Mouse (Mus musculus) thymus, adult 2 months (tissue): ENCODE results near the gene Tmem150c. TPM values are rescaled to one million over a fixed set of nuclear protein-coding genes. Genes with fewer than 3 reads are reported as not detected.

Experiments
- DNase-seq: peaks from one replicate; pipeline ENCODE4 v3.0.0; 2021
- H3K27ac ChIP-seq: fragments of 200-500 bp; 2 replicates; pipeline ENCODE4 v1.5.1; 2012; ENCODE audit warnings: low read length, control low read depth; ENCODE audit not compliant: control insufficient read depth, insufficient read depth
- H3K27me3 ChIP-seq: fragments of 200-500 bp; 2 replicates; pipeline ENCODE4 v1.6.1; 2012; ENCODE audit warnings: mild to moderate bottlenecking, low read length, moderate library complexity, mixed read lengths; ENCODE audit not compliant: control insufficient read depth, insufficient read depth
- H3K36me3 ChIP-seq: fragments of 200-500 bp; 2 replicates; pipeline ENCODE4 v1.6.1; 2012; ENCODE audit warnings: mild to moderate bottlenecking, low read length, moderate library complexity; ENCODE audit not compliant: control insufficient read depth, insufficient read depth
- H3K4me1 ChIP-seq: fragments of 200-500 bp; replicated peaks from 2 replicates; pipeline ENCODE4 v1.6.1; 2012; ENCODE audit warnings: low read length; ENCODE audit not compliant: control insufficient read depth, insufficient read depth
- H3K4me3 ChIP-seq: fragments of 200-500 bp; 2 replicates; pipeline ENCODE4 v1.5.1; 2012; ENCODE audit warnings: mild to moderate bottlenecking, low read length, control low read depth, moderate library complexity; ENCODE audit not compliant: control insufficient read depth, insufficient read depth
- CTCF ChIP-seq: fragments of 200-500 bp; IDR thresholded peaks from 2 replicates; pipeline ENCODE4 v1.5.1; 2012; ENCODE audit warnings: mild to moderate bottlenecking, control low read depth, low read length, moderate library complexity, borderline replicate concordance; ENCODE audit not compliant: control insufficient read depth, poor library complexity, insufficient read depth; ENCODE audit errors: extremely low read depth
- POLR2A ChIP-seq: fragments of 200-500 bp; IDR thresholded peaks from 2 replicates; pipeline ENCODE4 v1.6.1; 2012; ENCODE audit warnings: mild to moderate bottlenecking, low read length, control low read depth, moderate library complexity; ENCODE audit not compliant: control insufficient read depth, poor library complexity, insufficient read depth; ENCODE audit errors: extremely low read depth
- whole genome bisulfite sequencing: fragments of 180-500 bp; shearing (Covaris S2); methylation state at CpG from one replicate; pipeline ENCODE4 v1.1.7; 2018; 5-methylcytosine and 5-hydroxymethylcytosine counted together
- polyA plus RNA-seq: library from polyadenylated mRNA; depleted of rRNA; stranded (reverse); fragments of >200 nt; gene quantifications from 2 replicates; pipeline ENCODE4 v1.2.3, GENCODE M21; 2012

The Tmem150c gene
- polyA plus RNA-seq, 1 experiment = 4.4 TPM

DNA sequence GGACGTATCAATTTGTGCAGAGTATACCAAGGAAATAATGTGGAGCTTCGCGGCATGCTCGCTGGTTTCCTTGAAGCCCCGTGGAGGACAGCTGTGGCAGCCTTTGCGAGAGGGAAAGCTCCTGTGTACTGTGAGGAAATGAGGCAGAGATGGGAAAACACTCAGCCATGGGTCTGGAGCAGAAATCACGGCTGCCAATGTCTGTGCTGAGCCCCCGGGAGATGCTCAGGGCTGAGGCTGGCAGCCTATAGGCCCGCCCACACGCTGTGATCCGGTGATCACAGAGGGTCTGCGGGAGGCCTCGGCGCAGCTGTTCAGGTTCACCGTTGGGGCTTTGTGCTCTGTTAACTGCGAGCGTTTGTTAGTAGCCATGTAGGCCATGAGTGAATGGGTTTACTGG lies 68.0 kb downstream of the Tmem150c start:
- no peaks in the 10 kb centered on the region for H3K27me3 ChIP-seq
- DNase-seq = no peak
- H3K4me3 ChIP-seq = no peak overlapping the region
- no peaks in the 10 kb centered on the region; the same call in 1 of the 2 replicates for H3K4me1 ChIP-seq
- no peaks in the 10 kb centered on the region for H3K36me3 ChIP-seq
- H3K27ac ChIP-seq = no peak overlapping the region
- WGBS = 57% methylated on average over 17 of the region's 17 CpGs
- TF ChIP-seq POLR2A = no peak
- TF ChIP-seq CTCF = no peak

- no peak for DNase-seq
- H3K4me3 ChIP-seq = no peak overlapping the region
- no peaks in the 10 kb centered on the region for H3K27me3 ChIP-seq
- no peaks in the 10 kb centered on the region for H3K36me3 ChIP-seq
- no peak overlapping the region for H3K27ac ChIP-seq
- no peaks in the 10 kb centered on the region; the same call in 1 of the 2 replicates for H3K4me1 ChIP-seq
- 74% methylated on average over 10 of the region's 10 CpGs for WGBS
- no peak for TF ChIP-seq POLR2A
- TF ChIP-seq CTCF = no peak
These were observed 68.4 kb downstream of the Tmem150c start for GRCm38 (mm10) chr5:100091263-100091594.

DNA sequence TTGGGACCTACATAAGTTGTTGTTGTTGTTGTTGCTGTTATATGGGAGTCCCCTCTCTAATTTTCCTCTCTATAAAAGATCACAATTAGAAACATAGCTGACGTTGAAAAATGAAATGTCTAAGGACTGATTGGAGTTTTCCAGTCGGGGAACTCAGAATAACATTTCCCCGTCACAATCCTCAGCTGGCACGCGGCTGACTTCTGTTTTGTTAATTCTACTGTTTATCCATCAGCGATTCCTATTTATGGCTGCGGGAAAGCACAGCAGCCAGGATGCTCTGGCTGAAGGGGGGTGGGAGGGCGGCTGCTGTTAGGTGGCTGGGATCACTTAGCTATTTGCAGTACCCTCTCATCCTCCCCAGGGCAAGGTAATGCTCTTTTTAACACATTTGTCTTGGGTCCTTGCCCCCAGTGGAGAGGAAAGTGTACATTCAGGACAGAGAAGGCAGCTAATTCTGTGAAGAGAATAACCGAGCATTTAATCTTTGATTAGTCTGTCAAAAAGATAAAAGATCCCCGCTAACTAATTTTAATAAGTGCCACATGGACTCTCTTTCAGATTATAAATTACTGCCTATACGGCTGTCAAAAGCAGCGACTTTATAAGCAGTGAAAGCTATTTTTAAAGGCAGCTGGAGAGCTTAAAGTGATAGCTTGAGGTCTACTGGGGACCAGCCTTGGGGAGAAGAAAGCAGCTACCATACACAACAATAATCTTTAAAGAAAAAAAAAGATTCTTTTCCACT lies 68.9 kb downstream of the Tmem150c start:
- Histone ChIP-seq H3K27ac (no peak overlapping the region), H3K27me3 (no peaks in the 10 kb centered on the region), H3K4me3 (no peak overlapping the region), H3K4me1 (no peaks in the 10 kb centered on the region; the same call in 1 of the 2 replicates), H3K36me3 (no peaks in the 10 kb centered on the region)
- 72% methylated on average over 12 of the region's 12 CpGs for WGBS
- TF ChIP-seq POLR2A (no peak), CTCF (no peak)
- no peak for DNase-seq

DNA sequence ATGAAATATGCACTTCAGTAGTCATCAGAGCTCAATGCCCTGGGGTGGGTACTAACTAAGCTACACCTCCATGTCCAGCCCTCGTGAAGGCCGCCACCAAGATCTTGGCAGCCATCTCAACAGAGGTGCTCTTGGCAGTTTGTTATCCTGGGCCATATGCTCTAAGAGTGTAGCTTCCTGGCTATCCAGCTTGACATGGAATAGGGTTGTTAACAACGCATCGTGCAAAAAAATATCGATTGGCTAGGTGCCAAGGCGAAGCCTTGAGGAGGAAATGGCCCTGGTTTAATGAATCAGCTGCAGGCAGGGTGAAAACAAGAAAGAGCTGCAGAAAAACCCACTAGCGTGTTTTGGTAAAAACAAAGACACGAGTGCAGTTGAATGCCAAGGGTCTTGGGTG lies 74.5 kb downstream of the Tmem150c start:
- H3K36me3 ChIP-seq = no peaks in the 10 kb centered on the region
- no peak for TF ChIP-seq POLR2A
- TF ChIP-seq CTCF = no peak

DNA sequence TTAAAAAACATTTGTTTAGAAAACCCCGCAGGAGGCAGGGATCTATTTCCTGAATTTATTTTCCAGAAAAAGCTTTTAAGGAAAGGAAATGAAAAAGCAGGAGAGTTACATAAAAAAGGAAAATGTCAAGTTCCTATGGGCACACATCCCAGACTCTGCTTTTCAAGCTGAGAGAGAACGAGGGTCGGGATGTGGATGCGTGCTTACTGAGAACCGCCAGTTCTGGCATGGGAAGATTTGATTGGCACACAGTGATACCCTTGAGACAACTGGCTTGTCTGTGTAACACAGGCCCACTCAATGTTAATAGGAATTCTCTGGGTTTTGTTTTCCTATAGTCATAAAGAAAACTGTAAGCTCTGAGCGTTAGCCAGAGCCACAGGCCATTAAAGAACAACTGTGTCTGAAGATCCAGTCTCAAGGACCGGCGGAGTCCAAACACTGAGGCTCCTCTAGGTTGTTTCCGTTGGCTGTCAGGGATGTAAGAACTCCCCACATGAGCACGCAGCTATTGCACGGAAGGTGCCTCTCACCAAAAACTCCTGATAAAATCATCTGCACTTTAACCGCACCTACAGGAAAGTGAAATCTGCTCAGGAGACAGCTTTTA lies 75.5 kb downstream of the Tmem150c start:
- TF ChIP-seq CTCF = no peak
- no peak for TF ChIP-seq POLR2A
- H3K27me3 ChIP-seq = no peaks in the 10 kb centered on the region
- peaks cover 6% of the 10 kb centered on the region; the same call in 1 of the 2 replicates for H3K4me1 ChIP-seq
- H3K27ac ChIP-seq = no peak overlapping the region
- no peak for DNase-seq
- H3K4me3 ChIP-seq = no peak overlapping the region
- H3K36me3 ChIP-seq = no peaks in the 10 kb centered on the region
- WGBS = 85% methylated on average over 12 of the region's 12 CpGs

More for the DNA sequence above, 74.5 kb downstream of the Tmem150c start:
- no peak for DNase-seq
- Histone ChIP-seq H3K4me1 (peaks cover 2% of the 10 kb centered on the region; the same call in 1 of the 2 replicates), H3K4me3 (no peak overlapping the region), H3K27me3 (no peaks in the 10 kb centered on the region), H3K27ac (no peak overlapping the region)
- 76% methylated on average over 8 of the region's 8 CpGs for WGBS

DNA sequence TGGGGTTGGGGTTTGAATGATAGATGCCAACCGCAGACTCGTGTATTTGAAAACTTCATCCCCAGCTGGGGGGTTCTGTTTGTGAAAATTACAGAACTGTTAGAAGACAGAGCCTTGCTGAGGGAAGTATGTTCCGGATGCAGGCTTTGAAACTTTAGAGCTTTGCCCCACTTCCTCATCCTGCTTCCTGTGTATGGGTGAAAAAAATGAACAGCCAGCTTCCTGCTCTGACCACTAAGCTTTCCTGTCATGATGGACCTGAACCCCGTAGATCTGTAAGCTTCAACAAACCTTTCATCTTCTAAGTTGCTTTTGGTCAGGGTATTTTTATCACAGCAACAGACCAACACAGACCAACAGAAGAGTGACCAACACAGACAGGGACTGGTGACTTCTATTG lies 77.6 kb downstream of the Tmem150c start:
- Histone ChIP-seq H3K4me3 (no peak overlapping the region), H3K4me1 (peaks cover 9% of the 10 kb centered on the region; the same call in 1 of the 2 replicates), H3K27me3 (no peaks in the 10 kb centered on the region), H3K27ac (no peak overlapping the region), H3K36me3 (no peaks in the 10 kb centered on the region)
- TF ChIP-seq CTCF (no peak), POLR2A (no peak)
- no peak for DNase-seq
- WGBS = 20% methylated on average over 4 of the region's 4 CpGs
